Mouse (Mus musculus) midbrain, embryonic 10.5 days (tissue): ENCODE results near the gene Ldhc. TPM values are rescaled to one million over a fixed set of nuclear protein-coding genes. Genes with fewer than 3 reads are reported as not detected.
"Not testable (repeated sequence)": the region's sequence is repeated elsewhere in the genome, so short reads cannot be mapped to it uniquely, and the experiment has no call there.

Experiments used
- DNase-seq: peaks from one replicate; pipeline ENCODE4 v3.0.0-alpha.2; 2017; ENCODE audit warnings: low spot score
- H3K27ac ChIP-seq: fragments of 300-500 bp; sonication (generic); replicated peaks from 2 replicates; pipeline ENCODE4 v1.5.1; 2016; ENCODE audit warnings: mild to moderate bottlenecking
- H3K27me3 ChIP-seq: fragments of 300-500 bp; sonication (generic); 2 replicates; pipeline ENCODE4 v1.6.1; 2016; ENCODE audit warnings: low read depth, mild to moderate bottlenecking; ENCODE audit not compliant: poor library complexity, severe bottlenecking
- H3K36me3 ChIP-seq: fragments of 300-500 bp; sonication (generic); 2 replicates; pipeline ENCODE4 v1.6.1; 2016; ENCODE audit warnings: mild to moderate bottlenecking, moderate library complexity
- H3K4me1 ChIP-seq: fragments of 300-500 bp; sonication (generic); 2 replicates; pipeline ENCODE4 v1.6.1; 2016
- H3K4me3 ChIP-seq: fragments of 300-500 bp; sonication (generic); 2 replicates; pipeline ENCODE4 v1.5.1; 2016; ENCODE audit warnings: mild to moderate bottlenecking, moderate library complexity
- H3K9me3 ChIP-seq: fragments of 300-500 bp; sonication (generic); replicated peaks from 2 replicates; pipeline ENCODE4 v1.6.1; 2016; ENCODE audit warnings: mild to moderate bottlenecking
- WGBS: fragments of 180-500 bp; shearing (Covaris S2); methylation state at CpG from one replicate; pipeline ENCODE4 v1.1.7; 2016; 5-methylcytosine and 5-hydroxymethylcytosine counted together
- polyA plus RNA-seq: library from polyadenylated mRNA; unstranded; fragments of >200 nt; fragmentation: Nextera tagmentation; extraction: Ambion mirVana; gene quantifications from 2 replicates; pipeline ENCODE4 v1.2.1, GENCODE M21; 2016

Ldhc gene
- polyA plus RNA-seq, 1 experiment from 2014 or later: not detected

DNA sequence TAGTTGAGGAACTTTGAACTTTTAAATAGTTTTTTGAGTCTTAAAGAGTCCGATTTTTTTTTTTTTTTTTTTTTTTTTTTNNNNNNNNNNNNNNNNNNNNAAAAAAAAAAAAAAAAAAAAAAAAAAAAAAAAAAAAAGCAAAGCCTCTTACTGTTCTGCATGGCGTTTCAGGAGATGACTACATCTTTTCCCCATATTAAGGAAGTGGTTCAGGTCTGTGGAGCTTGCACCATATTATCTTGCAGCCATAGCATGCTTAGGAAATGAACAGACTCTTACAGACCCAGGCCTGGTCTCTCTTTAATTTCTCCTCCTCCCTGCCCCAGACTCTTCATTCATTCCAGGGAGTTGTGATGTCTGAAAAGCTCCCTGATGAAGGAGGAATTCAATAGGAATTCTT lies 20.0 kb downstream of the Ldhc start:
- H3K27ac ChIP-seq: no peak overlapping the region
- H3K9me3 ChIP-seq: no peaks in the 10 kb centered on the region
- H3K4me1 ChIP-seq: no peaks in the 10 kb centered on the region
- 88% methylated on average over 2 of the region's 2 CpGs for WGBS
- H3K27me3 ChIP-seq: no peaks in the 10 kb centered on the region
- no peak for DNase-seq
- no peak overlapping the region for H3K4me3 ChIP-seq
- H3K36me3 ChIP-seq: peaks cover 44% of the 10 kb centered on the region

DNA sequence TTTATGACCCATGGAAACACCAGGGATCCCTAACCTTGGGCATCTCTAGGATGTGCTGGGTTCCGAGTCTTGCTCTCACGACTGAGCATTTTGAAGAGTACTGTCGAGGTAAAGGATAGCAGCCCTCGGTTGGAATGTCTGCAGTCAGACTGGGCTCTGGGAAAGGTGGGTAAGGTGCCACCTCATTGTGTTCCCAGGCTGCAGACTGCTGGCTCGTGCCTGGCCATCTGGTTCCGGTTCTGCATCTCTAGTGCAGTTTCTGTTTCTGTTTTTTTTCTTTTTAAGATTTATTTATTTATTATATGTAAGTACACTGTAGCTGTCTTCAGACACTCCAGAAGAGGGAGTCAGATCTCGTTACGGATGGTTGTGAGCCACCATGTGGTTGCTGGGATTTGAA lies 20.9 kb downstream of the Ldhc start:
- not testable (repeated sequence) for DNase-seq, H3K27ac ChIP-seq, H3K27me3 ChIP-seq, H3K9me3 ChIP-seq, H3K4me1 ChIP-seq, H3K4me3 ChIP-seq
- peaks cover 54% of the 10 kb centered on the region for H3K36me3 ChIP-seq
- WGBS: 85% methylated on average over 8 of the region's 8 CpGs

DNA sequence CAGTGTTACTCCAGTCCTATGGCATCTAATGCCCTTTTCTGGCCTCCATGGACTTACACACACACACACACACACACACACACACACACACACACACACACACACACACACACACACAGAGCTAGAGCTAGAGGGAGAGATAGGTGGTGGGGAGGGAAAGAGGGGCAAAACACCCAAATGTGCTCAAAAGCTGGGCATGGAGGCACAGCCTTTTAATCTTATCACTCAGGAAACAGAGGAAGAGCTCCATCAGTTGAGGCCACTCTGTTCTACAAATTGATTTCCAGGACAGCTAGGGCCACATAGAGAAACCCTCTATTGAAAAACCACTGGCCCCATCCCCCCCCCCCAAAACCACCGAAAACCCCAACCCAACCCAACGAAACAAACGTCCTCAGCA lies 22.3 kb downstream of the Ldhc start:
- H3K9me3 ChIP-seq: no peaks in the 10 kb centered on the region
- no peak overlapping the region for H3K27ac ChIP-seq
- H3K4me1 ChIP-seq: no peaks in the 10 kb centered on the region
- H3K4me3 ChIP-seq: no peak overlapping the region
- peaks cover 66% of the 10 kb centered on the region for H3K36me3 ChIP-seq
- no peaks in the 10 kb centered on the region for H3K27me3 ChIP-seq
- WGBS: 85% methylated on average over 3 of the region's 3 CpGs
- no peak for DNase-seq

DNA sequence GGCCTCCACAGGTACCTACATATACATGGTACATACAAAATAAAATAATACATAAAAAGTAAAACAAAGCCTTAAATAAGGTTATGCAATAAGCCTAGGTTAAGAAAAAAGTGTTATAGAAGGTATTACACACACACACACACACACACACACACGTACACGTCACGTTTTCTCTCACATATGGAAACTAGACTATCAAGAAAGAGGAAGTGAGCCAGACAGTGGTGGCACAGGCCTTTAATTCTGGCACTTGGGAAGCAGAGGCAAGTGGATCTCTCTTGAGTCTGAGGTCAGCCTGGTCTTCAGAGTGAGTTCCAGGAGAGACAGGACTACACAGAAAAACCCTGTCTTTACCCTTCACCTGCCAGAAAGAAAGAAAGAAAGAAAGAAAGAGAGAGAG lies 34.5 kb downstream of the Ldhc start:
- Histone ChIP-seq H3K4me1 (no peaks in the 10 kb centered on the region), H3K27ac (no peak overlapping the region), H3K27me3 (no peaks in the 10 kb centered on the region), H3K4me3 (no peak overlapping the region), H3K9me3 (no peaks in the 10 kb centered on the region), H3K36me3 (peaks cover 100% of the 10 kb centered on the region)
- no peak for DNase-seq
- WGBS: 91% methylated on average over 3 of the region's 3 CpGs

DNA sequence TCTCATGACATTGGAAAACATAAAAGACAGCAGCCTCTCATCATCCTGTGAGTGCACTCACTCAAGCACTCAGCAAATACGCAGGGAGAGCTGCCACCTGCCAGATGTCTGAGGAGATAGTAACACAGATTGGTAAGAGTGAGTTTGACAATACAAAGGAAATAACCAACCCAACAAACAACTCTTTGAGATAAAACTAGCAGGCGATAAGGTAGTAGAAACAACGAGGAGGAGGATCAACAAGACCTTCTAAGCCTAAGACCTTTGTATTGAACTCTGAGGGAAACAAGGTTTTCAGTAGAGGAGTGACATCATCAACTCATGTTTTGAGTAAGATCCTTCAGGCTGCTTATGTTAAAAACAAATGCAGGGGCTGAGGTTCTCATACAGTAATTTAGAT lies 38.3 kb downstream of the Ldhc start:
- DNase-seq: no peak
- Histone ChIP-seq H3K27ac (no peak overlapping the region), H3K4me3 (no peak overlapping the region), H3K27me3 (no peaks in the 10 kb centered on the region), H3K36me3 (peaks cover 99% of the 10 kb centered on the region), H3K9me3 (no peaks in the 10 kb centered on the region), H3K4me1 (no peaks in the 10 kb centered on the region)
- 90% methylated on average over 3 of the region's 3 CpGs for WGBS

DNA sequence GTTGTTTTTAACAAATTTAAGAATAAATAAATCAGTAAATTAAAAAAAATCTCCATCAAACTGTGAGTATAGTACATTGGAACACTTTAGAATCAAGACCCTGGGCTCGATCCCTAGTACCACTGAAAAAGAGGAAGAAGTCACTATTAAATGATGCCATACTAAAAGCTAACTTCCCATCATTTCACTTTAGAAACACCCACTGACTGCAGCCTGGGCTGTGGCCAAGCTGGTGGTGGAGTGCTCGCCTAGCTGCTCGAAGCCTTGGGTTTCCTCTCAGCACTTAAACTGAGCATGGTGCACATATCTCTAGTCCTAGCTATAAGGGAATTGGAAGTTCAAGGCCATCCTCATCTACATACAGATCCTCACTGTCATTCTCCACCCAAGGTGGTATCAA lies 50.2 kb downstream of the Ldhc start:
- Histone ChIP-seq H3K27ac (no peak overlapping the region), H3K36me3 (peaks cover 99% of the 10 kb centered on the region), H3K27me3 (no peaks in the 10 kb centered on the region), H3K4me3 (no peak overlapping the region), H3K4me1 (no peaks in the 10 kb centered on the region), H3K9me3 (no peaks in the 10 kb centered on the region)
- DNase-seq: no peak
- 94% methylated on average over 3 of the region's 3 CpGs for WGBS

DNA sequence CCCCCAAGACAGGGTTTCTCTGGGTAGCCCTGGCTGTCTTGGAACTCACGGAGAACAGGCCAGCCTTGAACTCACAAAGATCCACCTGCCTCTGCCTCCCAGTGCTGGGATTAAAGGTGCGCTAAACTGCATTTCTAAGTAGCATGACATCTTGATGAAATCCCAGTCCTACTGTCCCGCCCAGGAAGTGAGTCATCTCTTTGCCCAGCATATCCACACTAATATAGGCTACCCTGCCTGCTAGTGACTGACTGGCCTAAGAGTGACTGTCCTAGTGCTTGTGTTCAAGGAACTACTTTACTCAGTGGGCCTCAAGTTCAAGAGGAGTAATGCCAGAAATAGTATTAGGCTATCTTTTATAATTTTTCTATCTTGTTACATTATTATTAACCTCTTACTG lies 55.4 kb downstream of the Ldhc start:
- Histone ChIP-seq H3K36me3 (peaks cover 66% of the 10 kb centered on the region), H3K27ac (no peak overlapping the region), H3K4me1 (peaks cover 22% of the 10 kb centered on the region), H3K4me3 (no peak overlapping the region), H3K27me3 (no peaks in the 10 kb centered on the region), H3K9me3 (no peaks in the 10 kb centered on the region)
- WGBS: 91% methylated on average over 3 of the region's 3 CpGs
- DNase-seq: no peak

DNA sequence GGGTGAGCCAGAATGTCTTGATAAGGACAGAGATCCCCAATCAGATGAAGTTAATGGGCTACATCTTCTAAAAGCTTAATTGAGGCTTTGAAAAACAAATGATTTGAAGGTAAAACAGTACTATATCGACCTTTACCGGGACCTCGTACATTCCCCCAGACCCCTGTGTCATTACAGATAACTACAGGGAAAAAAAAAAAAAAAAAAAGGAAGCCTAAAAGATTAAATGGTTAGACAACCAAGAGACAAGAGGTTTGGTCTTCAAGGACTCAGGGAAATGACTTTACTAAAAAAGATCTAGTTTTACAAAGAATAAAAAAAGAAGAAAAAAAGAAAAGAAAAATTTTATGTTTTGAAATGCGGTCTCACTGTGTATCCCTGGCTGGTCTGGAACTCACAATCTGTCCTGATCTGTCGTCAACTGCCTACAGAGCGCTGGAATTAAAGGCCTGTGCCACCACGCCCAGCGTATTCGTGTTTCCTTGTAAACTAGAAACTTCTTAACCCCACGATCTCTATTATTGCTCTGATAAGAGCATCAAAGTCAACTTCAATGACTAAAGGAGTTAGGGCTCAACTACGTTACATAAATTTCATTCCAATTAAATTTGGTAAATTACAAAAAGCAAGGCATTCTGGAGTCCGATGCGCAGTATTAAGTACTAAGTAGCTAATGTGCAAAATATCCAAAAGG lies 57.8 kb downstream of the Ldhc start:
- no peaks in the 10 kb centered on the region for H3K9me3 ChIP-seq
- DNase-seq: no peak
- WGBS: 22% methylated on average over 13 of the region's 13 CpGs

DNA sequence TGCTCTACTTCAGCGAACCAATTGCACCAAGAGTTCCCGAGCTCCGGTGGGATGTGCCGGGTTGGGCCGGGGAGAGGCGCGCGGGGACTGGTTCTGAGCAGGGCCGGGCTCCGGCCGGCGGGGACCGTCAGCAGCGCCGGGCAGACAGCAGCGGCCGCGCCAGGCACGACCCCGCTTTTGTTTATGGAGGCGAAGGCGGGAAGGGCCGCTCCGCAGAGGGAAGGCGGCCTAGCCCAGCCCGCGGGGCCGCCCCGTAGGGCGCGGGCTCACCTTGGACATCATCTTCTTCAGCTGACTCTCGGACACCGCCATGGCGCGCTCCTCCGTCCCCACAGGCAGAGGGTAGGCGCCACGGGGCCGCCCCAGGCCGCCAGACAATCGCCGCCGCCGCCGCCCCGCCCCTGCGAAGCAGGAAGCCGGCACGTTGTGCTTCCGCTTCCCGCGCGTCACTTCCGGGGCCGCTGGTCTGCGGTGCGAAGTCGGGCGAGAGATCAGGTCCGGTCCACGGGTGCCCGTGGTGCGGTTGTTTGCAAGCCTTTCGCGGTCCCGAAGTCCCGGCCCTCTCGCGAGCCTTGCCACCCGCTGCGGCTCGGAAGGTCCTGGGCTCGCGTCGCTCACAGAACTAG lies 58.7 kb downstream of the Ldhc start, which contains the start of gene Tsg101:
Gene Tsg101, minus strand, starts transcription at position 419 of the 626 bp plus-strand sequence.
- Histone ChIP-seq H3K9me3 (no peaks in the 10 kb centered on the region), H3K4me1 (peaks cover 22% of the 10 kb centered on the region), H3K36me3 (peaks cover 34% of the 10 kb centered on the region), H3K27me3 (no peaks in the 10 kb centered on the region), H3K4me3 (peak within 1 kb of the TSS; percentile 81), H3K27ac (peak within 1 kb of the TSS; percentile 99)
- under 1% methylated on average over 74 of the region's 75 CpGs for WGBS
- DNase-seq: peak; percentile 93

More for the DNA sequence above, 57.8 kb downstream of the Ldhc start:
- Histone ChIP-seq H3K27ac (peak overlapping the region; percentile 99), H3K36me3 (peaks cover 42% of the 10 kb centered on the region), H3K4me1 (peaks cover 22% of the 10 kb centered on the region), H3K27me3 (no peaks in the 10 kb centered on the region), H3K4me3 (peak overlapping the region; percentile 81)

DNA sequence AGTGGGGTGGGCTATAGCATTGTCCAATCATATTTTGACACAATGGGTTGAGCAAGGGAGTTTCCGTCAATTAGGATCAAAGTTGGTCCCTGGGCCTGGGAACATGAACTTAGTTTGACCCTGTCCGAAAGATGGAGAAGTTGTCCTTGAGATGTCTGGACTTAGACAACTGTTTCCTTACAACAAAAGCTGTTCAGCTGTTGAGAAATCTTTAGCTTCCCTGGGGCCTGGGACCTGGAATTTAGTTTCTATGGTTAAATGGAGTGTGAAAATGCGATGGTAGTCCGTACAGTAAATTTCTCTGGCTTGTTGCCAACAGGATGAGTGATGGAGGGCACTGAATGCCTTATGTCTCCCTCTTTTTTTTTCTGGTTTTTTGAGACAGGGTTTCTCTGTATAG lies 61.1 kb downstream of the Ldhc start:
- Histone ChIP-seq H3K9me3 (no peaks in the 10 kb centered on the region), H3K4me1 (peaks cover 22% of the 10 kb centered on the region), H3K27ac (no peak overlapping the region), H3K36me3 (peaks cover 17% of the 10 kb centered on the region), H3K4me3 (no peak overlapping the region), H3K27me3 (no peaks in the 10 kb centered on the region)
- DNase-seq: no peak
- 91% methylated on average over 4 of the region's 4 CpGs for WGBS

Other genes starting within 250 kb of the Ldhc start
- gene Sergef, start 221.4 kb upstream of the Ldhc start, polyA plus RNA-seq: 17.6 and 19.6 TPM in 2 replicates
- 0.51 and 0.79 TPM in 2 replicates for gene Tph1, start 188.7 kb upstream of the Ldhc start, polyA plus RNA-seq
- gene Saal1, start 150.5 kb upstream of the Ldhc start, polyA plus RNA-seq: 41.7 and 46.6 TPM in 2 replicates
- not detected in 2 replicates for gene Saa3, start 145.5 kb upstream of the Ldhc start, polyA plus RNA-seq
- gene Saa4, start 128.6 kb upstream of the Ldhc start, polyA plus RNA-seq: not detected in 2 replicates
- gene Saa1, start 118.2 kb upstream of the Ldhc start, polyA plus RNA-seq: 0.21 TPM in 1 of 2 replicates, not detected in the other
- gene Saa2, start 109.4 kb upstream of the Ldhc start, polyA plus RNA-seq: 0.19 TPM in 1 of 2 replicates, not detected in the other
- 16.3 and 22.3 TPM in 2 replicates for gene Hps5, start 65.1 kb upstream of the Ldhc start, polyA plus RNA-seq
- gene Gtf2h1, start 65.1 kb upstream of the Ldhc start, polyA plus RNA-seq: 50.0 and 53.5 TPM in 2 replicates
- 2,560 and 3,667 TPM in 2 replicates for gene Ldha, start 19.7 kb upstream of the Ldhc start, polyA plus RNA-seq
- 265 and 310 TPM in 2 replicates for gene Tsg101, start 58.8 kb downstream of the Ldhc start, polyA plus RNA-seq
- 13.5 and 14.3 TPM in 2 replicates for gene Uevld, start 97.3 kb downstream of the Ldhc start, polyA plus RNA-seq
- not detected in 2 replicates for gene Gm9999, start 122.4 kb downstream of the Ldhc start, polyA plus RNA-seq
- gene Spty2d1, start 147.2 kb downstream of the Ldhc start, polyA plus RNA-seq: 11.1 and 12.8 TPM in 2 replicates
- 12.5 and 12.8 TPM in 2 replicates for gene Tmem86a, start 189.4 kb downstream of the Ldhc start, polyA plus RNA-seq